Mouse (Mus musculus): ENCODE data around the gene Gpbp1l1. TPM values are rescaled to one million over a fixed set of nuclear protein-coding genes. Genes with fewer than 3 reads are reported as not detected.

Gpbp1l1 gene
- polyA plus RNA-seq (2015; fragmentation: Nextera tagmentation; extraction: Ambion mirVana): 34.2 and 37.1 TPM in 2 replicates

GRCm38 (mm10) chr4:116557306-116558121, at the start of gene Gpbp1l1:
Gpbp1l1 (plus strand) TSS chr4:116557658.
- Histone ChIP-seq H3K4me2 (replicated peaks; ENCODE audit: low read depth, low read length) (peak within 1 kb of the TSS; percentile 55), H3K4me1 (ENCODE audit: insufficient read depth, low read depth, low read length) (no peaks in the 10 kb centered on the region), H3K4me3 (ENCODE audit: low read depth, low read length) (peak within 1 kb of the TSS; percentile 79), H3K9me3 (ENCODE audit: low read length) (no peaks in the 10 kb centered on the region), H3K27ac (ENCODE audit: low read length) (peak within 1 kb of the TSS; percentile 97), H3K36me3 (ENCODE audit: insufficient read depth, low read length) (no peaks in the 10 kb centered on the region), H3K9ac (replicated peaks; ENCODE audit: low read depth) (peak within 1 kb of the TSS; percentile 89), H3K27me3 (replicated peaks; ENCODE audit: insufficient read depth, low read length) (no peaks in the 10 kb centered on the region)
- WGBS: 2% methylated on average over 64 of the region's 78 CpGs
- peak; percentile 98 for DNase-seq (ENCODE audit: low spot score)
- ATAC-seq: peak; percentile 96
- TF ChIP-seq EP300 (IDR thresholded peaks at IDR 0.05): no peak
- TF ChIP-seq CTCF (IDR thresholded peaks at IDR 0.05): peak; percentile 61

GRCm38 (mm10) chr4:116531109-116531508, 26.3 kb upstream of the Gpbp1l1 start:
- Histone ChIP-seq H3K4me3 (ENCODE audit: low read depth, low read length) (no peak overlapping the region), H3K27ac (ENCODE audit: low read length) (no peak overlapping the region), H3K36me3 (ENCODE audit: insufficient read depth, low read length) (no peaks in the 10 kb centered on the region), H3K9me3 (ENCODE audit: low read length) (no peaks in the 10 kb centered on the region), H3K9ac (replicated peaks; ENCODE audit: low read depth) (no peak overlapping the region), H3K4me1 (ENCODE audit: insufficient read depth, low read depth, low read length) (no peaks in the 10 kb centered on the region), H3K27me3 (replicated peaks; ENCODE audit: insufficient read depth, low read length) (no peaks in the 10 kb centered on the region), H3K4me2 (replicated peaks; ENCODE audit: low read depth, low read length) (no peak overlapping the region)
- no peak for TF ChIP-seq EP300 (IDR thresholded peaks at IDR 0.05)
- TF ChIP-seq CTCF (IDR thresholded peaks at IDR 0.05): 0 out of 2 replicates have a peak, but pooled peaks have one; percentile 13
- DNase-seq (ENCODE audit: low spot score) (no peak), ATAC-seq (no peak)
- 60% methylated on average over 2 of the region's 2 CpGs for WGBS

GRCm38 (mm10) chr4:116536351-116536750, 21.1 kb upstream of the Gpbp1l1 start:
- Histone ChIP-seq H3K9ac (replicated peaks; ENCODE audit: low read depth) (no peak overlapping the region), H3K27me3 (replicated peaks; ENCODE audit: insufficient read depth, low read length) (no peaks in the 10 kb centered on the region)
- ATAC-seq: no peak

GRCm38 (mm10) chr4:116537737-116538136, 19.7 kb upstream of the Gpbp1l1 start:
- Histone ChIP-seq H3K4me3 (ENCODE audit: low read depth, low read length) (no peak overlapping the region), H3K27me3 (replicated peaks; ENCODE audit: insufficient read depth, low read length) (no peaks in the 10 kb centered on the region), H3K36me3 (ENCODE audit: insufficient read depth, low read length) (no peaks in the 10 kb centered on the region), H3K9me3 (ENCODE audit: low read length) (no peaks in the 10 kb centered on the region), H3K4me1 (ENCODE audit: insufficient read depth, low read depth, low read length) (no peaks in the 10 kb centered on the region), H3K4me2 (replicated peaks; ENCODE audit: low read depth, low read length) (no peak overlapping the region), H3K27ac (ENCODE audit: low read length) (no peak overlapping the region), H3K9ac (replicated peaks; ENCODE audit: low read depth) (no peak overlapping the region)
- no peak for DNase-seq (ENCODE audit: low spot score)
- no peak for ATAC-seq
- TF ChIP-seq EP300 (IDR thresholded peaks at IDR 0.05) (no peak), CTCF (IDR thresholded peaks at IDR 0.05) (no peak)
- WGBS: 86% methylated on average over 3 of the region's 3 CpGs

More at GRCm38 (mm10) chr4:116536351-116536750, 21.1 kb upstream of the Gpbp1l1 start:
- H3K9me3 ChIP-seq (ENCODE audit: low read length): no peaks in the 10 kb centered on the region
- H3K4me2 ChIP-seq (replicated peaks; ENCODE audit: low read depth, low read length): no peak overlapping the region
- no peak for TF ChIP-seq CTCF (IDR thresholded peaks at IDR 0.05)
- TF ChIP-seq EP300 (IDR thresholded peaks at IDR 0.05): no peak
- DNase-seq (ENCODE audit: low spot score): no peak
- H3K4me3 ChIP-seq (ENCODE audit: low read depth, low read length): no peak overlapping the region
- H3K36me3 ChIP-seq (ENCODE audit: insufficient read depth, low read length): no peaks in the 10 kb centered on the region
- H3K27ac ChIP-seq (ENCODE audit: low read length): no peak overlapping the region
- H3K4me1 ChIP-seq (ENCODE audit: insufficient read depth, low read depth, low read length): no peaks in the 10 kb centered on the region

GRCm38 (mm10) chr4:116550432-116550831, 7.0 kb upstream of the Gpbp1l1 start:
- H3K27ac ChIP-seq (ENCODE audit: low read length): no peak overlapping the region
- no peaks in the 10 kb centered on the region for H3K9me3 ChIP-seq (ENCODE audit: low read length)
- no peaks in the 10 kb centered on the region for H3K27me3 ChIP-seq (replicated peaks; ENCODE audit: insufficient read depth, low read length)
- H3K4me1 ChIP-seq (ENCODE audit: insufficient read depth, low read depth, low read length): no peaks in the 10 kb centered on the region
- no peaks in the 10 kb centered on the region for H3K36me3 ChIP-seq (ENCODE audit: insufficient read depth, low read length)
- H3K9ac ChIP-seq (replicated peaks; ENCODE audit: low read depth): no peak overlapping the region
- TF ChIP-seq EP300 (IDR thresholded peaks at IDR 0.05) (no peak), CTCF (IDR thresholded peaks at IDR 0.05) (no peak)
- 79% methylated on average over 1 of the region's 1 CpGs for WGBS
- ATAC-seq: no peak
- H3K4me3 ChIP-seq (ENCODE audit: low read depth, low read length): no peak overlapping the region
- no peak overlapping the region for H3K4me2 ChIP-seq (replicated peaks; ENCODE audit: low read depth, low read length)
- no peak for DNase-seq (ENCODE audit: low spot score)

- WGBS: 85% methylated on average over 3 of the region's 3 CpGs
Measured at GRCm38 (mm10) chr4:116553035-116553434, 4.4 kb upstream of the Gpbp1l1 start.

More at GRCm38 (mm10) chr4:116553035-116553434, 4.4 kb upstream of the Gpbp1l1 start:
- no peak for ATAC-seq
- Histone ChIP-seq H3K4me3 (ENCODE audit: low read depth, low read length) (no peak overlapping the region), H3K27me3 (replicated peaks; ENCODE audit: insufficient read depth, low read length) (no peaks in the 10 kb centered on the region), H3K9me3 (ENCODE audit: low read length) (no peaks in the 10 kb centered on the region), H3K4me2 (replicated peaks; ENCODE audit: low read depth, low read length) (no peak overlapping the region), H3K4me1 (ENCODE audit: insufficient read depth, low read depth, low read length) (no peaks in the 10 kb centered on the region), H3K36me3 (ENCODE audit: insufficient read depth, low read length) (no peaks in the 10 kb centered on the region), H3K27ac (ENCODE audit: low read length) (no peak overlapping the region), H3K9ac (replicated peaks; ENCODE audit: low read depth) (no peak overlapping the region)
- no peak for DNase-seq (ENCODE audit: low spot score)
- TF ChIP-seq CTCF (IDR thresholded peaks at IDR 0.05) (no peak), EP300 (IDR thresholded peaks at IDR 0.05) (no peak)

All from lung, postnatal 0 days (tissue).